Comparison of ENCODE assay signal across 6 mouse cellular contexts in the genomic region with DNA sequence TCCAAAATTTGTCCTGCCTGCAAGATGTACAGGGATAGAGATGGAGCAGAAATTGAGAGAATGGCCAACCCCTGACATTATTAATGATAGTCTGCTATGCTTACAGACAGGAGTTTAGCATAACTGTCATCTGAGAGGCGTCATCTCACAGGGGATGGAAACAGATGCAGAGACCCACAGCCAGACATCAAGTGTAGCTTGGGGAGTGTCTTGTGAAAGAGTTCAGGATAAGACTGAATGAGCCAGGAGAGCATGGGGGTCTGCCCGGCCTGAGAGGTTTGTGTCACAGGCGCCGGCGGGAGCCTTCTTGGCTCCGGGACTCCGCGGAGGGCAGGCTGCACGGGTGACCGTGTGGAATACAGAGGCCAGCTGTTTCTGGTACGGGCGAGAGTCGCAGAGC.
DNase-seq lines count a peak whose midpoint lies in the region; ATAC-seq and TF ChIP-seq lines count a peak whose summit lies in the region.
"Not testable (repeated sequence)": the region's sequence is repeated elsewhere in the genome, so short reads cannot be mapped to it uniquely, and the experiment has no call there.

No protein-coding gene starts in this region.

- not testable (repeated sequence) for ATAC-seq in intestine, embryonic 14.5 days (replicated peaks; ENCODE audit: low FRiP score, low TSS enrichment, low read depth)
- ATAC-seq in lung, embryonic 14.5 days (ENCODE audit: insufficient read depth): peak; percentile 95
- ATAC-seq in lung, embryonic 15.5 days (ENCODE audit: borderline replicate concordance, extremely low read depth, low FRiP score, low TSS enrichment): peak; percentile 92
- ATAC-seq in lung, embryonic 16.5 days (ENCODE audit: low read depth): peak; percentile 93
- ATAC-seq in lung, postnatal 0 days: peak; percentile 37; the same call in 1 of the 2 replicates

- not testable (repeated sequence) for H3K36me3 ChIP-seq in intestine, embryonic 14.5 days (ENCODE audit: control insufficient read depth, insufficient read depth, low read length); lung, embryonic 14.5 days (ENCODE audit: insufficient read depth); lung, embryonic 15.5 days; lung, embryonic 16.5 days (ENCODE audit: control insufficient read depth, insufficient read depth, low read length); lung, postnatal 0 days (ENCODE audit: insufficient read depth, low read length)

- H3K9ac ChIP-seq in intestine, embryonic 14.5 days (ENCODE audit: low read length); lung, embryonic 14.5 days; lung, embryonic 15.5 days; lung, embryonic 16.5 days (ENCODE audit: low read length); lung, postnatal 0 days (replicated peaks; ENCODE audit: low read depth): not testable (repeated sequence)

- H3K9me3 ChIP-seq in intestine, embryonic 14.5 days (ENCODE audit: control insufficient read depth, low read length); lung, embryonic 14.5 days (ENCODE audit: low read depth, low read length); lung, embryonic 15.5 days; lung, embryonic 16.5 days (ENCODE audit: control insufficient read depth, low read length); lung, postnatal 0 days (ENCODE audit: low read length): not testable (repeated sequence)

- TF ChIP-seq CTCF in lung, embryonic 14.5 days (IDR thresholded peaks at IDR 0.05; ENCODE audit: low read depth); lung, postnatal 0 days (IDR thresholded peaks at IDR 0.05): not testable (repeated sequence)

- TF ChIP-seq EP300 in lung, postnatal 0 days (IDR thresholded peaks at IDR 0.05): not testable (repeated sequence)

- peak; percentile 63 for DNase-seq in heart, adult 11 months
- DNase-seq in intestine, embryonic 14.5 days (ENCODE audit: low spot score): peak; percentile 27
- peak; percentile 63 for DNase-seq in lung, embryonic 14.5 days
- DNase-seq in lung, postnatal 0 days (ENCODE audit: low spot score): not testable (repeated sequence)

- H3K4me2 ChIP-seq in intestine, embryonic 14.5 days (ENCODE audit: low read length); lung, embryonic 14.5 days; lung, embryonic 15.5 days; lung, embryonic 16.5 days (ENCODE audit: low read depth, low read length); lung, postnatal 0 days (replicated peaks; ENCODE audit: low read depth, low read length): not testable (repeated sequence)

- 95% methylated on average over 8 of the region's 13 CpGs for WGBS in intestine, embryonic 14.5 days
- WGBS in lung, embryonic 14.5 days: 54% methylated on average over 8 of the region's 13 CpGs
- 79% methylated on average over 8 of the region's 13 CpGs for WGBS in lung, embryonic 15.5 days
- WGBS in lung, embryonic 16.5 days: 48% methylated on average over 5 of the region's 13 CpGs
- 58% methylated on average over 3 of the region's 13 CpGs for WGBS in lung, postnatal 0 days

- H3K27ac ChIP-seq in intestine, embryonic 14.5 days (ENCODE audit: low read depth); lung, embryonic 14.5 days (ENCODE audit: low read depth); lung, embryonic 15.5 days; lung, embryonic 16.5 days (ENCODE audit: low read length); lung, postnatal 0 days (ENCODE audit: low read length): not testable (repeated sequence)

- H3K4me1 ChIP-seq in intestine, embryonic 14.5 days (replicated peaks; ENCODE audit: control insufficient read depth, insufficient read depth, low read length); lung, embryonic 14.5 days (ENCODE audit: insufficient read depth); lung, embryonic 15.5 days; lung, embryonic 16.5 days (replicated peaks; ENCODE audit: control insufficient read depth, insufficient read depth, low read length); lung, postnatal 0 days (ENCODE audit: insufficient read depth, low read depth, low read length): not testable (repeated sequence)

- H3K27me3 ChIP-seq in intestine, embryonic 14.5 days (replicated peaks; ENCODE audit: control insufficient read depth, insufficient read depth, low read length); lung, embryonic 14.5 days (ENCODE audit: insufficient read depth, low read length); lung, embryonic 15.5 days; lung, embryonic 16.5 days (ENCODE audit: control insufficient read depth, insufficient read depth, low read depth, low read length); lung, postnatal 0 days (replicated peaks; ENCODE audit: insufficient read depth, low read length): not testable (repeated sequence)

- H3K4me3 ChIP-seq in intestine, embryonic 14.5 days (ENCODE audit: low read depth, low read length); lung, embryonic 14.5 days (ENCODE audit: low read depth, low read length); lung, embryonic 15.5 days; lung, embryonic 16.5 days (ENCODE audit: low read length); lung, postnatal 0 days (ENCODE audit: low read depth, low read length): not testable (repeated sequence)
